8 mouse cellular contexts compared by ENCODE assay signal in the genomic region with DNA sequence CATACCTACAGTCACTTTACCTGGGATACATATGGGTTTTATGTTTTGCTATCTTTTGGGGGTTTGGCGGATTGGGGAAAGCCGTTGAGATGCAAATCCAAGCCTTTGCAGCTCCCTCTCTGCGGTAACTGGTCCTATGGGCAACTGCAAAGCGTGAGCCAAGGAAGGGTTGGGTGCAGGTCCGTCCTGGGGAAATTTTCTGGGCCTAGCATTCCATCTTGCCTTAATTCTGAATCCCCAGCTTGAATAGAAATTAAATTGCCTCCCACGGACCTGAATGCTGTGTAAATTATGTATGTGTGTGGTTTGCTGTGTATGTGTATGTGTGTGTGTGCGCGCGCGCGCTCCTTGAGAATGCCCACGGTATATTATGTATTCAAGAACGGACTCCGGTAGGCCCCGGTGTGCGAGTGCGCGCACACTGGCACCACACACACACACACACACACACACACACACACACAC. TPM values are rescaled to one million over a fixed set of nuclear protein-coding genes. Genes with fewer than 3 reads are reported as not detected.
DNase-seq lines count a peak whose midpoint lies in the region; ATAC-seq and TF ChIP-seq lines count a peak whose summit lies in the region.

No protein-coding gene starts in this region.

- peaks cover 53% of the 10 kb centered on the region for H3K27me3 ChIP-seq in heart, embryonic 13.5 days (replicated peaks)
- peaks cover 82% of the 10 kb centered on the region for H3K27me3 ChIP-seq in liver, embryonic 11.5 days (replicated peaks; ENCODE audit: control insufficient read depth, insufficient read depth, low read length)
- 0 out of 2 replicates have a peak, but pooled peaks cover 9% of the 10 kb centered on the region for H3K27me3 ChIP-seq in stomach, embryonic 15.5 days (replicated peaks)

- 6% methylated on average over 18 of the region's 18 CpGs for WGBS in heart, embryonic 13.5 days
- WGBS in liver, embryonic 11.5 days, result 4% methylated on average over 18 of the region's 18 CpGs
- 10% methylated on average over 18 of the region's 18 CpGs for WGBS in stomach, embryonic 15.5 days

- H3K27ac ChIP-seq in heart, embryonic 13.5 days (replicated peaks), result no peak overlapping the region
- peak overlapping the region; percentile 51; the same call in 1 of the 2 replicates for H3K27ac ChIP-seq in embryonic fibroblast, embryonic 13.5 days (ENCODE audit: insufficient read depth, low read length)
- H3K27ac ChIP-seq in liver, embryonic 11.5 days (ENCODE audit: low read depth, low read length), result no peak overlapping the region
- H3K27ac ChIP-seq in stomach, embryonic 15.5 days, result peak overlapping the region; percentile 73

- DNase-seq in heart, adult 18-20 months, result no peak
- DNase-seq in 3T3-L1 (ENCODE audit: low read depth, low spot score), result peak; percentile 55
- no peak for DNase-seq in liver, embryonic 11.5 days (ENCODE audit: low spot score)
- DNase-seq in gastrocnemius, postnatal 14 days, result no peak

- H3K36me3 ChIP-seq in heart, embryonic 13.5 days, result no peaks in the 10 kb centered on the region
- no peaks in the 10 kb centered on the region for H3K36me3 ChIP-seq in liver, embryonic 11.5 days (ENCODE audit: control insufficient read depth, insufficient read depth, low read length)
- no peaks in the 10 kb centered on the region for H3K36me3 ChIP-seq in stomach, embryonic 15.5 days

- ATAC-seq in heart, embryonic 13.5 days (ENCODE audit: extremely low read depth, insufficient number of reproducible peaks, low FRiP score, low TSS enrichment), result no peak
- no peak for ATAC-seq in liver, embryonic 11.5 days (replicated peaks; ENCODE audit: low FRiP score)
- ATAC-seq in stomach, embryonic 15.5 days (ENCODE audit: insufficient read depth, low FRiP score, low read depth), result no peak
- ATAC-seq in activated CD4-positive, CD25-positive, alpha-beta regulatory T cell, adult 4 months, result no peak

- H3K9ac ChIP-seq in heart, embryonic 13.5 days, result peak overlapping the region; percentile 84
- H3K9ac ChIP-seq in liver, embryonic 11.5 days (ENCODE audit: low read depth, low read length), result no peak overlapping the region
- H3K9ac ChIP-seq in stomach, embryonic 15.5 days, result peak overlapping the region; percentile 68; the same call in 1 of the 2 replicates

- no peak for TF ChIP-seq CTCF in embryonic fibroblast, embryonic 13.5 days (IDR thresholded peaks at IDR 0.05; ENCODE audit: borderline replicate concordance, insufficient read depth, low read length)

- H3K4me2 ChIP-seq in heart, embryonic 13.5 days, result peak overlapping the region; percentile 97
- peak overlapping the region; percentile 72 for H3K4me2 ChIP-seq in liver, embryonic 11.5 days
- H3K4me2 ChIP-seq in stomach, embryonic 15.5 days, result peak overlapping the region; percentile 96

- intact Hi-C loops in gastrocnemius, postnatal 14 days (cut with DNase I; ENCODE audit: low total_unique reads), result loop anchor here (10.0 kb wide), 1 partner anchor 781 kb away; no protein-coding TSS in a partner anchor

- no peaks in the 10 kb centered on the region for H3K9me3 ChIP-seq in heart, embryonic 13.5 days
- no peaks in the 10 kb centered on the region for H3K9me3 ChIP-seq in liver, embryonic 11.5 days (ENCODE audit: control insufficient read depth, low read length)
- no peaks in the 10 kb centered on the region for H3K9me3 ChIP-seq in stomach, embryonic 15.5 days

- H3K4me3 ChIP-seq in heart, embryonic 13.5 days, result peak overlapping the region; percentile 67
- H3K4me3 ChIP-seq in embryonic fibroblast, embryonic 13.5 days (ENCODE audit: insufficient read depth, low read length), result peak overlapping the region; percentile 61
- H3K4me3 ChIP-seq in liver, embryonic 11.5 days (ENCODE audit: low read depth, low read length), result peak overlapping the region; percentile 53
- peak overlapping the region; percentile 68 for H3K4me3 ChIP-seq in stomach, embryonic 15.5 days (replicated peaks)

- no peak for TF ChIP-seq POLR2A in embryonic fibroblast, embryonic 13.5 days (IDR thresholded peaks at IDR 0.05; ENCODE audit: low read depth, low read length)

- H3K4me1 ChIP-seq in heart, embryonic 13.5 days, result peaks cover 72% of the 10 kb centered on the region
- peaks cover 2% of the 10 kb centered on the region; the same call in 1 of the 2 replicates for H3K4me1 ChIP-seq in embryonic fibroblast, embryonic 13.5 days (ENCODE audit: control insufficient read depth, insufficient read depth, low read length)
- H3K4me1 ChIP-seq in liver, embryonic 11.5 days (replicated peaks; ENCODE audit: control insufficient read depth, insufficient read depth, low read length), result peaks cover 3% of the 10 kb centered on the region; the same call in 1 of the 2 replicates
- H3K4me1 ChIP-seq in stomach, embryonic 15.5 days, result peaks cover 39% of the 10 kb centered on the region

RNA-seq across cellular contexts. Expression of gene Nrp2, which starts 2.5 kb away (rescaled TPM):
- polyA plus RNA-seq in heart, embryonic 13.5 days (2015; fragmentation: Nextera tagmentation; extraction: Ambion mirVana), result 5.0 and 7.0 TPM in 2 replicates
- total RNA-seq in heart, adult 18-20 months (2021), result 10 to 100 TPM; 20.2 to 30.1 TPM
- polyA plus RNA-seq in embryonic fibroblast, embryonic 13.5 days (2011; ENCODE audit: insufficient read length, low read depth, missing spikeins), result 37.2 and 74.9 TPM in 2 replicates
- 5.2 and 6.2 TPM in 2 replicates for polyA plus RNA-seq in liver, embryonic 11.5 days (2014; fragmentation: Nextera tagmentation; extraction: Ambion mirVana)
- polyA plus RNA-seq in stomach, embryonic 15.5 days (2015; fragmentation: Nextera tagmentation; extraction: Ambion mirVana), result 28.0 and 35.5 TPM in 2 replicates
- total RNA-seq in gastrocnemius, postnatal 14 days (2021), result 10 to 100 TPM; 13.3 to 14.2 TPM
- polyA plus RNA-seq in activated CD4-positive, CD25-positive, alpha-beta regulatory T cell, adult 4 months (2017; shearing (Covaris generic)), result under 1 TPM in 1 of 2 experiments, not detected in 1; 0.19 TPM

Comparison
In these comparisons a context has a peak if more than half of its experiments do, and no peak if none do; other contexts are left out.
1. H3K27ac ChIP-seq: peak in embryonic fibroblast, embryonic 13.5 days (single experiment) and stomach, embryonic 15.5 days (single experiment); none in heart, embryonic 13.5 days (single experiment) and liver, embryonic 11.5 days (single experiment).
2. Peak in every context shown above with its lines, with median percentiles within 50 percentile points of each other: H3K4me2 ChIP-seq and H3K4me3 ChIP-seq.